Mouse (Mus musculus): ENCODE results near the gene Gnai2.

DNA sequence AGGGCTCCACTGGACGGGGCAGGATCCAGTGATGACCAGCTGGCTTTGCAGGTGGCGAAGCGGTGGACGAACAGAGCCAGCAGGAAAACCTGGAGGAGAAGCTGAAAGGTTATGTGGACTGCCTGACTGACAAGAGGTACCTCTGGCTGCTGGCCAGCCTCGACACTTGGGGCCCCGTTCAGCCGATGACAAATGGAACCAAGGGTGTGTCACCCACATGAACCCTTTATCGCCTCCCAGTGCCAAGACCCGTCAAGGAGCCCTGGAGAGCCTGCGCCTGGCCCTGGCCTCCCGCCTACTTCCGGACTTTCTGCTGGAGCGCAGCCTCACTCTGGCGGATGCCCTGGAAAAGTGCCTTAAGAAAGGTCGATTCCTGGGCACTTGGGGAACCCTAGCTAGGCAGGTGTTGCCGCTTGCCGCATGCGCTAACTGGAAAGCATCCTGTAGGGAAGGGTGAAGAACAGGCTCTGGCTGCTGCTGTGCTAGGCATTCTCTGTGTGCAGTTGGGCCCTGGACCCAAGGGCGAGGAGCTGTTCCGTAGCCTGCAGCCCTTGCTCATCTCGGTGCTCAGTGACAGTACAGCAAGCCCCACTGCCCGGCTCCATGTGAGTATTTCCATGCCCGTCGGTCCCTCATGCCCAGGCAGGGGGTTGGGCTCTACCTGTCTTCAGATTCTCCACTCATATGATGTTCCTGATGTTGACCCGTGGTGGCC, 45.0 kb downstream of the Gnai2 start:
- TF ChIP-seq CTCF (IDR thresholded peaks at IDR 0.05; ENCODE audit: extremely low read depth, insufficient read depth, low read length) (no peak), POLR2A (IDR thresholded peaks at IDR 0.05; ENCODE audit: extremely low read depth, insufficient read depth, low read length) (no peak)
